Mouse (Mus musculus) ES-Bruce4 (cell line): ENCODE results near the gene Cntn5.

ENCODE experiments used
- CTCF ChIP-seq: IDR thresholded peaks from one replicate; pipeline ENCODE4 v1.8.1; 2011; ENCODE audit warnings: low read depth, low read length
- EP300 ChIP-seq: IDR thresholded peaks from 2 replicates; pipeline ENCODE4 v1.6.1; 2011; ENCODE audit warnings: low read depth, low read length; ENCODE audit not compliant: insufficient read depth
- POLR2A ChIP-seq: IDR thresholded peaks from one replicate; pipeline ENCODE4 v1.8.1; 2011; ENCODE audit warnings: low read length; ENCODE audit not compliant: insufficient read depth

GRCm38 (mm10) chr9:10076282-10076681 lies 828.3 kb downstream of the Cntn5 start:
- TF ChIP-seq CTCF (no peak), POLR2A (no peak), EP300 (no peak)
